ENCODE assay signal across 8 mouse cellular contexts in the genomic region with DNA sequence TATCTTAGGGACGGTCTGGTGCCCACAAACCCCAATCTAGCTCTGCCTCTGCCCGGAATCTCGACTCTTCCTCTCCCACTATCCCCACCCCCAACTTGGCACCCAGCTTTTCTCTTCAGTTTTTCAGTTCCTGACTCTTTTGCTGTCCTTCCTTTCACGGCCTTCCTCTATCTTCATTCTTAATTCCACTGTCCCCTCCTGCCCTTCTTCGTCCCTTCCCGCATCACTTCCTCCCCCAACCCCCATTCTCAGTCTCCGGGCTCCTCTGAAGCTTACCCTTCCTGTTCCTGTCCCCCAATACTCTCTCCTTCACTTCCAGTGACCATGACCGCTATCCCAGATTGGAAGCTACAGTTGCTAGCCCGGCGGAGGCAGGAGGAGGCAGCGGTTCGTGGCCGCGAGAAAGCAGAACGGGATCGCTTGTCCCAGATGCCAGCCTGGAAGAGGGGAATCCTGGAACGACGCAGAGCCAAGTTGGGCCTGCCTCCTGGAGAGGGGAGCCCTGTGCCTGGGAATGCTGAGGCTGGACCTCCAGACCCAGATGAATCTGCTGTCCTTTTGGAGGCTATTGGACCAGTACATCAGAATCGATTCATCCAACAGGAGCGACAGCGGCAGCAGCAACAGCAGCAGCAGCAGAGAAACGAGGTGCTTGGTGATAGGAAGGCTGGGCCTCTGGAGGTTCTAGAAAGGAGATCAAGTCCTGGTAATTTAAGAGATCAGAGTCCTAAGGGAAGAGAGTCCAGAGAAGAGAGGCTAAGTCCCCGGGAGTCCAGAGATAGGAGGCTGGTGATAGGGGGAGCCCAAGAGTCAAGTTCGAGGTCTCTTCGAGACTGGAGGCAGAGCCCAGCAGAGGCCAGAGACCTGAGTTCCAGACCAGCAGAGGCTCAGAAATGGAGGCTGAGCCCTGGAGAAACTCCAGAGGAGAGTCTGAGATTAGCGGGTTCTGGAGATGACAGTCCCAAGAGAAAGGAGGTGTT. TPM values are rescaled to one million over a fixed set of nuclear protein-coding genes. Genes with fewer than 3 reads are reported as not detected.
A peak's percentile ranks its signal among the peaks of the same experiment; 100 is the strongest.
DNase-seq lines count a peak whose midpoint lies in the region; ATAC-seq and TF ChIP-seq lines count a peak whose summit lies in the region.

No protein-coding gene starts in this region.

- peaks cover 16% of the 10 kb centered on the region for H3K36me3 ChIP-seq in embryonic facial prominence, embryonic 14.5 days (ENCODE audit: control insufficient read depth, insufficient read depth, low read length)
- H3K36me3 ChIP-seq in hindbrain, embryonic 10.5 days: peaks cover 55% of the 10 kb centered on the region
- H3K36me3 ChIP-seq in liver, adult 2 months (ENCODE audit: control insufficient read depth, insufficient read depth, low read length): no peaks in the 10 kb centered on the region
- no peaks in the 10 kb centered on the region for H3K36me3 ChIP-seq in myocyte (ENCODE audit: control insufficient read depth, insufficient read depth)

- peak overlapping the region; percentile 57 for H3K4me3 ChIP-seq in embryonic facial prominence, embryonic 14.5 days (ENCODE audit: low read depth, low read length)
- peak overlapping the region; percentile 83 for H3K4me3 ChIP-seq in hindbrain, embryonic 10.5 days
- peak overlapping the region; percentile 77 for H3K4me3 ChIP-seq in liver, adult 2 months (ENCODE audit: insufficient read depth, low read depth, low read length)
- H3K4me3 ChIP-seq in myocyte: peak overlapping the region; percentile 90

- H3K9me3 ChIP-seq in embryonic facial prominence, embryonic 14.5 days (ENCODE audit: control insufficient read depth, low read length): peaks cover 6% of the 10 kb centered on the region; the same call in 1 of the 2 replicates
- peaks cover 7% of the 10 kb centered on the region; the same call in 1 of the 2 replicates for H3K9me3 ChIP-seq in hindbrain, embryonic 10.5 days

- H3K4me1 ChIP-seq in embryonic facial prominence, embryonic 14.5 days (ENCODE audit: control insufficient read depth, insufficient read depth, low read length): peaks cover 38% of the 10 kb centered on the region
- H3K4me1 ChIP-seq in hindbrain, embryonic 10.5 days (replicated peaks): peaks cover 85% of the 10 kb centered on the region
- peaks cover 6% of the 10 kb centered on the region for H3K4me1 ChIP-seq in liver, adult 2 months (ENCODE audit: control insufficient read depth, insufficient read depth, low read length)

- H3K79me2 ChIP-seq in liver, adult 2 months (ENCODE audit: control insufficient read depth, insufficient read depth, low read length): no peaks in the 10 kb centered on the region
- peaks cover 57% of the 10 kb centered on the region for H3K79me2 ChIP-seq in myocyte (ENCODE audit: control insufficient read depth, insufficient read depth)

- H3K27me3 ChIP-seq in embryonic facial prominence, embryonic 14.5 days (replicated peaks; ENCODE audit: control insufficient read depth, insufficient read depth, low read length): no peaks in the 10 kb centered on the region
- 0 out of 2 replicates have a peak, but pooled peaks cover 4% of the 10 kb centered on the region for H3K27me3 ChIP-seq in hindbrain, embryonic 10.5 days (ENCODE audit: insufficient read depth, poor library complexity, severe bottlenecking)
- peaks cover 6% of the 10 kb centered on the region; the same call in 1 of the 2 replicates for H3K27me3 ChIP-seq in liver, adult 2 months (ENCODE audit: control insufficient read depth, insufficient read depth, low read length)
- no peaks in the 10 kb centered on the region for H3K27me3 ChIP-seq in myocyte (ENCODE audit: control insufficient read depth, insufficient read depth, insufficient read length)

- TF ChIP-seq POLR2A in liver, adult 2 months (IDR thresholded peaks at IDR 0.05; ENCODE audit: extremely low read depth, insufficient read depth, low read length): no peak
- no peak for TF ChIP-seq POLR2A in myocyte (IDR thresholded peaks at IDR 0.05; ENCODE audit: insufficient read length, low read depth)

- peak overlapping the region; percentile 96 for H3K4me2 ChIP-seq in embryonic facial prominence, embryonic 14.5 days (ENCODE audit: low read depth, low read length)
- H3K4me2 ChIP-seq in myocyte (ENCODE audit: low read depth): peak overlapping the region; percentile 99

- ATAC-seq in embryonic facial prominence, embryonic 14.5 days (ENCODE audit: low read depth): no peak

- H3ac ChIP-seq in myocyte (ENCODE audit: control insufficient read depth, insufficient read length): peak overlapping the region; percentile 64

- DNase-seq in urinary bladder, postnatal 14 days (ENCODE audit: low spot score): peak; percentile 53
- DNase-seq in urinary bladder, postnatal 4 days (ENCODE audit: low spot score in 2 of 2): no peak
- peak; percentile 32 for DNase-seq in embryonic facial prominence, embryonic 14.5 days (ENCODE audit: low spot score)
- no peak for DNase-seq in hindbrain, embryonic 10.5 days (ENCODE audit: low spot score)
- DNase-seq in liver, adult 2 months (ENCODE audit: extremely low read depth, low read depth, low spot score): peak; percentile 24
- DNase-seq in thymus, postnatal 25 days: peak; percentile 71
- DNase-seq in cerebellum, adult 8-10 months: no peak

- WGBS in embryonic facial prominence, embryonic 14.5 days: 8% methylated on average over 26 of the region's 26 CpGs
- 9% methylated on average over 26 of the region's 26 CpGs for WGBS in hindbrain, embryonic 10.5 days
- 28% methylated on average over 26 of the region's 26 CpGs for WGBS in liver, adult 2 months

- peak; percentile 33; the same call in 1 of the 2 replicates for TF ChIP-seq CTCF in liver, adult 2 months (IDR thresholded peaks at IDR 0.05; ENCODE audit: low read depth, low read length)

- peak overlapping the region; percentile 70 for H3K9ac ChIP-seq in embryonic facial prominence, embryonic 14.5 days (ENCODE audit: low read depth, low read length)
- H3K9ac ChIP-seq in liver, adult 2 months (ENCODE audit: low read depth, low read length): peak overlapping the region; percentile 78

- peak overlapping the region; percentile 97 for H3K27ac ChIP-seq in embryonic facial prominence, embryonic 14.5 days (replicated peaks; ENCODE audit: low read depth, low read length)
- H3K27ac ChIP-seq in hindbrain, embryonic 10.5 days: peak overlapping the region; percentile 99
- peak overlapping the region; percentile 65 for H3K27ac ChIP-seq in liver, adult 2 months (replicated peaks; ENCODE audit: insufficient read depth, low read depth, low read length)

TF ChIP-seq in myocyte, 11 proteins besides CTCF, POLR2A, EP300 and RAD21:
- TF ChIP-seq POLR2AphosphoS2 (IDR thresholded peaks at IDR 0.05; ENCODE audit: insufficient read length, low read depth) (peak; percentile 15), SRF (IDR thresholded peaks at IDR 0.05; ENCODE audit: control insufficient read depth, insufficient read length, low read depth) (no peak), E2F4 (IDR thresholded peaks at IDR 0.05; ENCODE audit: insufficient read depth) (no peak)

RNA-seq across cellular contexts. Expression of a gene that starts 1.8 kb away (rescaled TPM):
- polyA plus RNA-seq in embryonic facial prominence, embryonic 14.5 days (2014; fragmentation: Nextera tagmentation; extraction: Ambion mirVana): 25.6 and 27.8 TPM in 2 replicates
- 29.6 and 32.2 TPM in 2 replicates for polyA plus RNA-seq in hindbrain, embryonic 10.5 days (2016; fragmentation: Nextera tagmentation; extraction: Ambion mirVana)
- total RNA-seq in liver, adult 2 months (2014; rRNA removed): 2.0 and 3.8 TPM in 2 replicates
- 4.7 and 5.5 TPM in 2 replicates for polyA plus RNA-seq in liver, adult 2 months (2012; rRNA removed)
- polyA plus RNA-seq in myocyte (2012; fragmentation: generic; extraction: Trizol): 46.2 TPM

RNA-seq across cellular contexts. Expression of a gene that starts 6.1 kb away (rescaled TPM):
- 47.7 and 55.4 TPM in 2 replicates for polyA plus RNA-seq in embryonic facial prominence, embryonic 14.5 days (2014; fragmentation: Nextera tagmentation; extraction: Ambion mirVana)
- 70.1 and 75.9 TPM in 2 replicates for polyA plus RNA-seq in hindbrain, embryonic 10.5 days (2016; fragmentation: Nextera tagmentation; extraction: Ambion mirVana)
- total RNA-seq in liver, adult 2 months (2014; rRNA removed): 0.18 and 2.4 TPM in 2 replicates
- 1.4 and 2.4 TPM in 2 replicates for polyA plus RNA-seq in liver, adult 2 months (2012; rRNA removed)
- polyA plus RNA-seq in myocyte (2012; fragmentation: generic; extraction: Trizol): 18.5 TPM

RNA-seq across cellular contexts. Expression of a gene that starts 12.4 kb away (rescaled TPM):
- polyA plus RNA-seq in embryonic facial prominence, embryonic 14.5 days (2014; fragmentation: Nextera tagmentation; extraction: Ambion mirVana): 40.2 and 43.4 TPM in 2 replicates
- 53.0 and 58.9 TPM in 2 replicates for polyA plus RNA-seq in hindbrain, embryonic 10.5 days (2016; fragmentation: Nextera tagmentation; extraction: Ambion mirVana)
- 18.5 and 25.8 TPM in 2 replicates for total RNA-seq in liver, adult 2 months (2014; rRNA removed)
- polyA plus RNA-seq in liver, adult 2 months (2012; rRNA removed): 41.4 and 52.2 TPM in 2 replicates
- polyA plus RNA-seq in myocyte (2012; fragmentation: generic; extraction: Trizol): 29.4 TPM

RNA-seq across cellular contexts. Expression of a gene that starts 25.9 kb away (rescaled TPM):
- 10.2 and 14.8 TPM in 2 replicates for polyA plus RNA-seq in embryonic facial prominence, embryonic 14.5 days (2014; fragmentation: Nextera tagmentation; extraction: Ambion mirVana)
- polyA plus RNA-seq in hindbrain, embryonic 10.5 days (2016; fragmentation: Nextera tagmentation; extraction: Ambion mirVana): 18.3 and 20.7 TPM in 2 replicates
- 3.0 and 3.5 TPM in 2 replicates for total RNA-seq in liver, adult 2 months (2014; rRNA removed)
- 1.7 and 2.4 TPM in 2 replicates for polyA plus RNA-seq in liver, adult 2 months (2012; rRNA removed)
- polyA plus RNA-seq in myocyte (2012; fragmentation: generic; extraction: Trizol): 7.0 TPM

RNA-seq across cellular contexts. Expression of a gene that starts 29.1 kb away (rescaled TPM):
- 736 and 832 TPM in 2 replicates for polyA plus RNA-seq in embryonic facial prominence, embryonic 14.5 days (2014; fragmentation: Nextera tagmentation; extraction: Ambion mirVana)
- polyA plus RNA-seq in hindbrain, embryonic 10.5 days (2016; fragmentation: Nextera tagmentation; extraction: Ambion mirVana): 1,604 and 1,655 TPM in 2 replicates
- 37.5 and 67.3 TPM in 2 replicates for total RNA-seq in liver, adult 2 months (2014; rRNA removed)
- polyA plus RNA-seq in liver, adult 2 months (2012; rRNA removed): 56.4 and 62.2 TPM in 2 replicates
- polyA plus RNA-seq in myocyte (2012; fragmentation: generic; extraction: Trizol): 692 TPM

Comparison
In these comparisons a context has a peak if more than half of its experiments do, and no peak if none do; other contexts are left out.
1. DNase-seq: peak in urinary bladder, postnatal 14 days (single experiment), embryonic facial prominence, embryonic 14.5 days (single experiment), liver, adult 2 months (single experiment) and thymus, postnatal 25 days (single experiment); none in urinary bladder, postnatal 4 days (0 of 2), hindbrain, embryonic 10.5 days (single experiment) and cerebellum, adult 8-10 months (single experiment).
2. Peak in every context shown above with its lines, with median percentiles within 50 percentile points of each other: H3K27ac ChIP-seq and H3K4me3 ChIP-seq.